Mouse (Mus musculus) urinary bladder, postnatal 10 days (tissue): ENCODE results near the gene Tab3.

ENCODE experiments used
- DNase-seq: peaks from one replicate; pipeline ENCODE4 v3.0.0; 2022; ENCODE audit warnings: low spot score

The Tab3 gene

GRCm38 (mm10) chrX:85573532-85574181 is at the start of gene Tab3:
Tab3 (plus strand) TSS chrX:85574022.
- DNase-seq = peak; percentile 65

- DNase-seq = no peak
Measured at GRCm38 (mm10) chrX:85525545-85525944, 48.3 kb upstream of the Tab3 start.

- no peak for DNase-seq
Measured at GRCm38 (mm10) chrX:85526263-85527019, 47.4 kb upstream of the Tab3 start.

- DNase-seq = no peak
Measured at GRCm38 (mm10) chrX:85558931-85559330, 14.9 kb upstream of the Tab3 start.

GRCm38 (mm10) chrX:85566256-85566655 is 7.6 kb upstream of the Tab3 start:
- DNase-seq = no peak

GRCm38 (mm10) chrX:85574182-85574541 is 340 bp downstream of the Tab3 start:
- no peak for DNase-seq

- DNase-seq = no peak
Measured at GRCm38 (mm10) chrX:85576310-85576709, 2.5 kb downstream of the Tab3 start.

- DNase-seq = no peak
Measured at GRCm38 (mm10) chrX:85580768-85581167, 6.9 kb downstream of the Tab3 start.

GRCm38 (mm10) chrX:85582517-85582916 is 8.7 kb downstream of the Tab3 start:
- no peak for DNase-seq

GRCm38 (mm10) chrX:85585575-85585974 is 11.8 kb downstream of the Tab3 start:
- no peak for DNase-seq

GRCm38 (mm10) chrX:85614701-85615100 is 40.9 kb downstream of the Tab3 start:
- no peak for DNase-seq

GRCm38 (mm10) chrX:85646204-85646777 is 72.5 kb downstream of the Tab3 start:
- DNase-seq = no peak

GRCm38 (mm10) chrX:85676808-85677207 is 103.0 kb downstream of the Tab3 start:
- no peak for DNase-seq

GRCm38 (mm10) chrX:85682125-85682524 is 108.3 kb downstream of the Tab3 start:
- DNase-seq = no peak

GRCm38 (mm10) chrX:85683723-85684122 is 109.9 kb downstream of the Tab3 start:
- DNase-seq = no peak
